Mouse (Mus musculus) forebrain, embryonic 14.5 days (tissue): ENCODE measurements around the gene Dydc2. TPM values are rescaled to one million over a fixed set of nuclear protein-coding genes. Genes with fewer than 3 reads are reported as not detected.

Experiments
- ATAC-seq: fragments of 200-750 bp; cut with Nextera tagmentation; 2 replicates; pipeline ENCODE4 v1.8.0; 2017; ENCODE audit warnings: mild to moderate bottlenecking, moderate library complexity
- DNase-seq: peaks from one replicate; pipeline ENCODE4 v3.0.0-alpha.2; 2015; ENCODE audit warnings: low spot score
- H3K27ac ChIP-seq: fragments of 300-500 bp; sonication (generic); 2 replicates; pipeline ENCODE4 v1.5.1; 2014; ENCODE audit warnings: low read depth, mild to moderate bottlenecking, control low read depth, low read length, moderate library complexity
- H3K27me3 ChIP-seq: fragments of 300-500 bp; sonication (generic); replicated peaks from 2 replicates; pipeline ENCODE4 v1.6.1; 2014; ENCODE audit warnings: low read length, control low read depth, mixed read lengths; ENCODE audit not compliant: control insufficient read depth, insufficient read depth
- H3K36me3 ChIP-seq: fragments of 300-500 bp; sonication (generic); 2 replicates; pipeline ENCODE4 v1.6.1; 2014; ENCODE audit warnings: low read length, control low read depth; ENCODE audit not compliant: control insufficient read depth, insufficient read depth
- H3K4me1 ChIP-seq: fragments of 300-500 bp; sonication (generic); 2 replicates; pipeline ENCODE4 v1.6.1; 2014; ENCODE audit warnings: antibody characterized with exemption, low read length, control low read depth; ENCODE audit not compliant: control insufficient read depth, insufficient read depth
- H3K4me2 ChIP-seq: fragments of 300-500 bp; sonication (generic); 2 replicates; pipeline ENCODE4 v1.6.1; 2014; ENCODE audit warnings: mild to moderate bottlenecking, control low read depth, low read length
- H3K4me3 ChIP-seq: fragments of 300-500 bp; sonication (generic); 2 replicates; pipeline ENCODE4 v1.5.1; 2014; ENCODE audit warnings: low read depth, low read length, control low read depth
- H3K9ac ChIP-seq: fragments of 300-500 bp; sonication (generic); 2 replicates; pipeline ENCODE4 v1.6.1; 2014; ENCODE audit warnings: mild to moderate bottlenecking, low read length, control low read depth, moderate library complexity
- H3K9me3 ChIP-seq: fragments of 300-500 bp; sonication (generic); replicated peaks from 2 replicates; pipeline ENCODE4 v1.6.1; 2016; ENCODE audit warnings: low read length, control low read depth, mixed read lengths; ENCODE audit not compliant: control insufficient read depth
- WGBS: fragments of 180-500 bp; shearing (Covaris S2); extraction: QIAGEN DNeasy Blood & Tissue Kit; methylation state at CpG from one replicate; pipeline ENCODE4 v1.1.7; 2014; 5-methylcytosine and 5-hydroxymethylcytosine counted together
- polyA plus RNA-seq: library from polyadenylated mRNA; unstranded; fragments of >200 nt; fragmentation: Nextera tagmentation; extraction: Ambion mirVana; gene quantifications from 2 replicates; pipeline ENCODE4 v1.2.1, GENCODE M21; 2014

The Dydc2 gene
- polyA plus RNA-seq, 1 experiment from 2014 or later = 0.58 TPM

DNA sequence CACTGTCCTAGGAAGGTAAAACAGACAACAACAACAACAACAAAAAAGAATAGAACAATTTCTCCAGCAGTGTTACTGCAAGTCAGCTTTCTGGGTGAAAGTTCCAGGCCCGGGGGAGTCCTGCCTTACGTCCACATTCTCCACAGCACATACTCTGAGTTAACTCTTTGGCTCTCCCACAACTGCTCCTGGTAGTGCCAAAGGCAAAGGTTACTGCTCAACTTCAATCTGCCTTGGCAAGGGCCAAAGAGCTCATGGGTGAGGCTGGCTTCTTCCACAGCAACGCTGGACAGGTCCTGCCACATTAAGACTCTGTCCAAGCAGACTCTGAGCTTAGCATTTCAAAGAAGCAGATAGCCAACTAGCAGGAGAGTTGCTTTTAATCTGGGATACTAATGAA, 57.1 kb downstream of the Dydc2 start:
- Histone ChIP-seq H3K4me1 (peaks cover 3% of the 10 kb centered on the region; the same call in 1 of the 2 replicates), H3K9me3 (no peaks in the 10 kb centered on the region), H3K4me2 (no peak overlapping the region), H3K27me3 (no peaks in the 10 kb centered on the region), H3K27ac (no peak overlapping the region), H3K9ac (no peak overlapping the region), H3K36me3 (no peaks in the 10 kb centered on the region), H3K4me3 (no peak overlapping the region)
- ATAC-seq (no peak), DNase-seq (no peak)
- 87% methylated on average over 3 of the region's 3 CpGs for WGBS

DNA sequence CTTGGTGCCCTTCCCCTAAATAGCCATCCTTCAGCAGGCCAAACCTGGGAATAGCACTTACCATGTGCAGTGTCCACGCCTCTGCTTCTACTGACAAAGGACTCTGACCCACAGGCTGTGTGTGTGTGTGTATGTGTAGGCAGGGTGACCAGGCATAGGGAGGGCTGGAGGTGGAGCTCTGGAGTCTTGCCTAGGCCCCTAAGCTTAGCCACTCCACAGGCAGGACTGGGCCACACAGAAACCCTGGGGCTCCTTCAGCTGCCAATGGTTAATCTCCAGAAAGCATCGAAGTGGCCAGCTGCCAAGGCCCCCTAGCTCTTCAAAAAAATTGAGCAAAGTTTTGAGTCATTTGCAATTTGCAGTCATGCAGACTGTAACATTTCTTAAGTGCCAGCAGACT, 60.9 kb downstream of the Dydc2 start:
- H3K27ac ChIP-seq = no peak overlapping the region
- H3K4me2 ChIP-seq = no peak overlapping the region
- no peaks in the 10 kb centered on the region for H3K9me3 ChIP-seq
- peaks cover 12% of the 10 kb centered on the region; the same call in 1 of the 2 replicates for H3K4me1 ChIP-seq
- no peak overlapping the region for H3K4me3 ChIP-seq
- H3K36me3 ChIP-seq = no peaks in the 10 kb centered on the region
- no peak overlapping the region for H3K9ac ChIP-seq
- no peaks in the 10 kb centered on the region for H3K27me3 ChIP-seq
- WGBS = 65% methylated on average over 2 of the region's 2 CpGs
- DNase-seq (no peak), ATAC-seq (peak; percentile 47; the same call in 1 of the 2 replicates)

DNA sequence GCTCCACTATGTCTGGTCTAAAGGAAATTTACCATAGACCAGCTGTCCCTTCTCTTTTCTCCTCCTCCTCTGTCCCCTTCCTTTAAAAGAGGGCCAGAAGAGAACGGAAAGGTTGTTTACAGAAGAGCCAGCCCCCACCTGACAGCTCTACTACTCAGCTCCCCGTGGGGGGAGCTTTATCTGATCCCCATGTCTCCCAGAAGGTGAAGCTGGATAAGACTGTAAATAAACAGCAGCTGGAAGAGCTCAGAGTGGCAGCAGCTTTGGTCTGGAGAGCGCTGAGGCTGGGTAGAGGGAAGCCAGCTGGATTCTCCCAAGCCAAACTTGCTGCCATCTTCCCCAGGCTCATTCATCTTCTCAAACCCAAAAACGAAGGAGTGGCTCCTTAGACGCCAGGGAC, 61.4 kb downstream of the Dydc2 start:
- no peak overlapping the region for H3K4me2 ChIP-seq
- WGBS = 50% methylated on average over 5 of the region's 5 CpGs
- H3K9ac ChIP-seq = no peak overlapping the region
- H3K4me3 ChIP-seq = no peak overlapping the region
- H3K4me1 ChIP-seq = peaks cover 10% of the 10 kb centered on the region; the same call in 1 of the 2 replicates
- ATAC-seq (no peak), DNase-seq (no peak)
- H3K9me3 ChIP-seq = no peaks in the 10 kb centered on the region
- no peak overlapping the region for H3K27ac ChIP-seq
- no peaks in the 10 kb centered on the region for H3K27me3 ChIP-seq
- no peaks in the 10 kb centered on the region for H3K36me3 ChIP-seq

DNA sequence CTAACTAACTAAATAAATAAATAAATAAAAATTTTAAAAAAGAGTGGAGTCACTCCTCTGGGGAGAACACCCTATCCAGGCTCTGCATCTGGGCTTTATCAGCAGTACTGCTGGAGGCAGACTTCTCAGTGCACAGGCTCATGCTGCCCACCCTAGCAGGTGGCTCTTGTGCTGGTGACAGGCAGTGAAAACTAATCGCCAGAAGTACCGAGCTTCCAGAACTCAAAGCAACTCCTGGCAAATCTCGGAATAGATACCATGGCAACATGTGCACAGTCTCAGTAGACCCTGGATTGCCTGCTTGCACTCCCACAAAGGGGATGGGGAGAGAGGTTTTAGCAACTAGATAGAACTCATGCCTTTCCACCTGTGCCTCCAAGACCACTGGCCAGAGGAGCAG, 62.1 kb downstream of the Dydc2 start:
- no peak overlapping the region for H3K4me3 ChIP-seq
- no peak overlapping the region for H3K27ac ChIP-seq
- H3K36me3 ChIP-seq = 0 out of 2 replicates have a peak, but pooled peaks cover 6% of the 10 kb centered on the region
- peaks cover 10% of the 10 kb centered on the region; the same call in 1 of the 2 replicates for H3K4me1 ChIP-seq
- no peak overlapping the region for H3K9ac ChIP-seq
- WGBS = 42% methylated on average over 3 of the region's 3 CpGs
- ATAC-seq (no peak), DNase-seq (no peak)
- H3K9me3 ChIP-seq = no peaks in the 10 kb centered on the region
- no peak overlapping the region for H3K4me2 ChIP-seq
- no peaks in the 10 kb centered on the region for H3K27me3 ChIP-seq

DNA sequence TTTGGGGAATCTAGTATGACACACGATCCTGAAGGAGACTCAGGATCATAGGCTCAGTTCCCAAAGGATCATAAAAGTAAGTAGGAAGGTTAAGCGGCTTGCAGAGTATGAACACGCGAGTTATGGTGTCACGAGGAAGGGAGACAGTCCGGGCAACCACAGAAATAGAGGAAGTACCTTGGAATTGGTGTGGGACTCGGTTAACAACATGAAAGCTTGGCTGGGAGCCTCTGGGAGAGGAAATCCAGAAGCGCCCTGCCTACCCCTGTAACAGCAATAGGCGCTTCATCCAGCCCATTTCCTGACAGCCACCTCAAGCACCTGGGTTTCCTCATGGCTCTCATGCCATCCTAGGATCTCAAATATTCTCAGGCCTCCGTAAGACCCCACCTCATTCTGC, 62.7 kb downstream of the Dydc2 start:
- Histone ChIP-seq H3K36me3 (0 out of 2 replicates have a peak, but pooled peaks cover 8% of the 10 kb centered on the region), H3K4me3 (no peak overlapping the region), H3K4me2 (no peak overlapping the region), H3K4me1 (peaks cover 10% of the 10 kb centered on the region; the same call in 1 of the 2 replicates), H3K27ac (no peak overlapping the region), H3K9ac (no peak overlapping the region), H3K9me3 (no peaks in the 10 kb centered on the region), H3K27me3 (no peaks in the 10 kb centered on the region)
- no peak for DNase-seq
- WGBS = 93% methylated on average over 10 of the region's 10 CpGs
- no peak for ATAC-seq

DNA sequence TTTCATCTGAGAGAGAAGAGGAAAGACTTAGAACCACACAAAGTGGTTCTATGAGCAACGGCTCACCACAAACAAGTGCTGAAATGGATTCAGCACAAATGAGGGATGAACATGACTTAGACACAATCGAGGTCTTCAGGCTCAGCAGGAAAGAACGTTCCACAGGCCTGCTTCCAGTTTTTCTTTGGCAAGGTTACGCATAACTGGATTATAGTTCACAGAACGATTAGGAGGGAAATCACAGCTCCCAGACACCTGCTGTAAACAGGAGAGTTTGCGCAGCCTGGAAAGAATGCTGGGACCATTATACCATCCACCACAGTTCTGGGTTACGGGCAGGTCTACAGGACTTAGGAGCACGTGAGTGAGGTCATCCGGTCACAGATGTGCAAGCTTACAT, 63.3 kb downstream of the Dydc2 start:
- Histone ChIP-seq H3K4me1 (peaks cover 10% of the 10 kb centered on the region; the same call in 1 of the 2 replicates), H3K27ac (no peak overlapping the region), H3K4me2 (no peak overlapping the region), H3K27me3 (no peaks in the 10 kb centered on the region), H3K9ac (no peak overlapping the region), H3K9me3 (no peaks in the 10 kb centered on the region), H3K36me3 (peaks cover 11% of the 10 kb centered on the region; the same call in 1 of the 2 replicates), H3K4me3 (no peak overlapping the region)
- DNase-seq (no peak), ATAC-seq (no peak)
- WGBS = 83% methylated on average over 9 of the region's 9 CpGs

DNA sequence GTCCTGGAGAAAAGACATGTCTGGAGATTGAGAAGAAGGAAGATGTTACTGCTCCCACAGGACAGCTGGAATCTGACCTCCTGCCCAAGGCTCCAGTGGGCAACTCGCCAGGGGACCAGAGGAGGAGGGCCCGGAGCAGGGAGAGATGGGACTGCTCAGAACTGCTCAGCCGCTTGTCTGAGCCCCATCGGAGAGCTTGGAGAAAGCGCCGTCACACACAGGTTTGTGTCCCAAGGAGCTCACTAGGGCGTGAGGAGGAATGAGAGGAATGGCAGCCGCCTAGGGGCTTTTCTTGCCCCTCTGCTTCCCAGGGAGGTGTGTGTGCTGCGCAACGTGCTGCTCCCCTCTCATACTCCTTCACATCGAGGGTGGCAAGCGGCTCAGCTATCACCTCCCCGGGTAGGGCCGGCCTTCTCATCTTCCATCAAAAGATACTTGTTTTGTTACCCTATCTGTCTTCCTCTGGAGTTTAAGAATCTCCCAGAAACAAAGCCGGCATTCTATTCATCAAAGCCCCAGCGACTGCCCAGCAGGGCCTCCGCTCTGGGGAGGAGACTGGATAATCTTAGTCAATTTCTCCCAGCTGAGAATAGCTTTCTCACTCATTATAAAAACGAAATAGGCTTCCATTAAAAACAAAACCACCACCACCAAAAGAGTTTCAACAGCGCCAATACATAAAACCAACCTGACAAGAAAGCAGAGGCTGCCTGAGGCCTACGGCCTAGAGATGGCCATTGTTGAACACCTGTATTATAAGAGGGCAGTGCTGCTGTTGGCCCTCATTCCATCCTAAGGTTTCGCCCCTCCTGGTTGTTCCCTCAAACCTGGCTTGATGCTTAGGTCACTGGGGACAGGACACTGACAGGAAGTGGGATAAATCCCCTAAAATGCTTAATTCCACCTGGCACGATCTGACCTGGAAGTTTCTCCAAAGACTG, 64.5 kb downstream of the Dydc2 start:
- Histone ChIP-seq H3K27me3 (no peaks in the 10 kb centered on the region), H3K9ac (no peak overlapping the region), H3K27ac (no peak overlapping the region), H3K4me1 (peaks cover 10% of the 10 kb centered on the region; the same call in 1 of the 2 replicates), H3K4me3 (no peak overlapping the region), H3K36me3 (peaks cover 12% of the 10 kb centered on the region; the same call in 1 of the 2 replicates), H3K9me3 (no peaks in the 10 kb centered on the region), H3K4me2 (peak overlapping the region; percentile 24)
- 9% methylated on average over 22 of the region's 22 CpGs for WGBS
- ATAC-seq (0 out of 2 replicates have a peak, but pooled peaks have one; percentile 32), DNase-seq (no peak)

DNA sequence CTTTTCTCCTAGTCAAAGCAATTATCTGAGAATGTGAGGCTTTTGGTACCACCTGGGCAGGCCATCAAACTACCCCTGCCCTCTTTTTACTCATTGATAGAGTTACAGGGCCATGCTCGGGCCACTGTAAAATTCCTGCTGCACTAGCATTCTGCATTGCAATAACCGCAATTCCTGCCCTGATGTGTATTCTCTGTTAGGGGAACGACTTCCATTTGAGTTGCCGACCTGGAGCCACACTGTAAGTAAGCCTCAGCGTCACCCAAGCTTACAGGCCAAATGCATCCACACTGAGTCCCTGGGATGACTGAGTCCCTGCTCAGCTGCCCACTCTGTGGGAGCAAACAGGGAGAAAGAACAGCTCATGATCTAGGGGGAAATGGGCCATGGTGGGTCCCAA, 67.4 kb downstream of the Dydc2 start:
- ATAC-seq = no peak
- Histone ChIP-seq H3K9ac (no peak overlapping the region), H3K9me3 (no peaks in the 10 kb centered on the region), H3K27me3 (no peaks in the 10 kb centered on the region), H3K27ac (no peak overlapping the region), H3K4me2 (no peak overlapping the region), H3K4me3 (no peak overlapping the region), H3K4me1 (peaks cover 10% of the 10 kb centered on the region; the same call in 1 of the 2 replicates), H3K36me3 (peaks cover 31% of the 10 kb centered on the region)
- WGBS = 91% methylated on average over 5 of the region's 5 CpGs
- DNase-seq = no peak

DNA sequence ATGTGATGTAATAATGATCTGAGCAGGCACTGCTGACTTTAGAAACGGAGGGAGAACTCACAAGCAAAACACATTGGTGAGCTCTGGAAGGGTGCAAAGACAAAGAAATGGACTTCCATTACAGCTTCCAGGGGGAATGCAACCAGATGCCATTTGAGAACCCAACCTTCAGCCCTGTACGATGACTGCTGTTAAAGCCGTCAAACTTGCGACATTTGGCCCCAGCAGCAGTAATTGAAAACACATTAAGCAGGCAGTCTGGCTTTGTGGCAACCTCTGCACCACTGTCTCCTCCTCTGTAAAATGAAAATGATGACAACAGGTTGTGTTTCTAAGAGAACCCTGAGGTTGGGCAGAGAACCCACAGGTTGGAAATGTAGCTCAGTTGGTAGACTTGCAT, 68.2 kb downstream of the Dydc2 start:
- H3K27me3 ChIP-seq = no peaks in the 10 kb centered on the region
- H3K27ac ChIP-seq = no peak overlapping the region
- no peaks in the 10 kb centered on the region for H3K9me3 ChIP-seq
- no peak for DNase-seq
- H3K36me3 ChIP-seq = peaks cover 38% of the 10 kb centered on the region
- no peak overlapping the region for H3K4me2 ChIP-seq
- H3K4me3 ChIP-seq = no peak overlapping the region
- ATAC-seq = no peak
- H3K4me1 ChIP-seq = peaks cover 10% of the 10 kb centered on the region; the same call in 1 of the 2 replicates
- H3K9ac ChIP-seq = no peak overlapping the region
- WGBS = 95% methylated on average over 4 of the region's 4 CpGs
